Mouse (Mus musculus): ENCODE data around the gene Plekha8.

Gene Plekha8

GRCm38 (mm10) chr6:54587683-54588082, 7.2 kb upstream of the Plekha8 start:
- no peak for DNase-seq

- no peak for DNase-seq
Measured at GRCm38 (mm10) chr6:54588212-54588611, 6.7 kb upstream of the Plekha8 start.

- DNase-seq, result no peak
Measured at GRCm38 (mm10) chr6:54590691-54591090, 4.2 kb upstream of the Plekha8 start.

- DNase-seq, result no peak
Measured at GRCm38 (mm10) chr6:54591778-54592177, 3.1 kb upstream of the Plekha8 start.

GRCm38 (mm10) chr6:54592938-54593535, 1.9 kb upstream of the Plekha8 start:
- peak; percentile 89 for DNase-seq

GRCm38 (mm10) chr6:54593766-54594468, 994 bp upstream of the Plekha8 start:
- no peak for DNase-seq

- DNase-seq, result no peak
Measured at GRCm38 (mm10) chr6:54595330-54595878, 493 bp downstream of the Plekha8 start.

GRCm38 (mm10) chr6:54597208-54597607, 2.3 kb downstream of the Plekha8 start, which contains the start of gene Fkbp14:
Fkbp14 (minus strand) TSS chr6:54597308.
- DNase-seq, result no peak

- no peak for DNase-seq
Measured at GRCm38 (mm10) chr6:54597711-54598110, 2.8 kb downstream of the Plekha8 start.

- no peak for DNase-seq
Measured at GRCm38 (mm10) chr6:54600681-54601347, 5.9 kb downstream of the Plekha8 start.

- no peak for DNase-seq
Measured at GRCm38 (mm10) chr6:54602891-54603290, 8.0 kb downstream of the Plekha8 start.

- DNase-seq, result no peak
Measured at GRCm38 (mm10) chr6:54604001-54604715, 9.2 kb downstream of the Plekha8 start.

GRCm38 (mm10) chr6:54606241-54606640, 11.3 kb downstream of the Plekha8 start:
- no peak for DNase-seq

GRCm38 (mm10) chr6:54617363-54617762, 22.5 kb downstream of the Plekha8 start:
- no peak for DNase-seq

- no peak for DNase-seq
Measured at GRCm38 (mm10) chr6:54619530-54619929, 24.6 kb downstream of the Plekha8 start.

- no peak for DNase-seq
Measured at GRCm38 (mm10) chr6:54620357-54620756, 25.4 kb downstream of the Plekha8 start.

- no peak for DNase-seq
Measured at GRCm38 (mm10) chr6:54628381-54628780, 33.5 kb downstream of the Plekha8 start.

- DNase-seq, result peak; percentile 22
Measured at GRCm38 (mm10) chr6:54629734-54630133, 34.8 kb downstream of the Plekha8 start.

GRCm38 (mm10) chr6:54631462-54631861, 36.6 kb downstream of the Plekha8 start:
- peak; percentile 14 for DNase-seq

- DNase-seq, result no peak
Measured at GRCm38 (mm10) chr6:54639877-54640276, 45.0 kb downstream of the Plekha8 start.

- DNase-seq, result no peak
Measured at GRCm38 (mm10) chr6:54641953-54642352, 47.0 kb downstream of the Plekha8 start.

- DNase-seq, result no peak
Measured at GRCm38 (mm10) chr6:54643181-54643580, 48.3 kb downstream of the Plekha8 start.

GRCm38 (mm10) chr6:54655471-54656095, 60.7 kb downstream of the Plekha8 start:
- no peak for DNase-seq
